Mouse (Mus musculus): ENCODE measurements at regions not wholly inside any gene's neighbourhood (a gene's known extent, or its start where the extent isn't known, plus 50 kb on each side); places are given as distances from the start of the nearest gene placed in this dataset.
A peak's percentile ranks its signal among the peaks of the same experiment; 100 is the strongest.

GRCm38 (mm10) chr9:67134378-67134777 lies 85.2 kb upstream of the Tpm1 start:
- ATAC-seq (no peak), DNase-seq (ENCODE audit: low spot score) (no peak)
- Histone ChIP-seq H3K4me2 (ENCODE audit: low read depth, low read length) (no peak overlapping the region), H3K9me3 (ENCODE audit: low read length) (no peaks in the 10 kb centered on the region), H3K27me3 (ENCODE audit: insufficient read depth, low read length) (no peaks in the 10 kb centered on the region), H3K4me1 (ENCODE audit: insufficient read depth, low read length) (peaks cover 15% of the 10 kb centered on the region; the same call in 1 of the 2 replicates), H3K4me3 (ENCODE audit: low read length) (no peak overlapping the region), H3K27ac (no peak overlapping the region), H3K9ac (replicated peaks; ENCODE audit: low read length) (no peak overlapping the region), H3K36me3 (ENCODE audit: insufficient read depth, low read length) (no peaks in the 10 kb centered on the region)
- 78% methylated on average over 6 of the region's 6 CpGs for WGBS
- peak; percentile 21 for TF ChIP-seq CTCF (IDR thresholded peaks at IDR 0.05; ENCODE audit: low read depth)

GRCm38 (mm10) chr9:67132370-67132769 lies 83.2 kb upstream of the Tpm1 start:
- no peak overlapping the region for H3K4me2 ChIP-seq (ENCODE audit: low read depth, low read length)
- DNase-seq (ENCODE audit: low spot score) (no peak), ATAC-seq (no peak)
- peaks cover 12% of the 10 kb centered on the region; the same call in 1 of the 2 replicates for H3K4me1 ChIP-seq (ENCODE audit: insufficient read depth, low read length)
- 70% methylated on average over 5 of the region's 5 CpGs for WGBS
- no peak overlapping the region for H3K27ac ChIP-seq
- TF ChIP-seq CTCF (IDR thresholded peaks at IDR 0.05; ENCODE audit: low read depth), result no peak
- H3K4me3 ChIP-seq (ENCODE audit: low read length), result no peak overlapping the region
- no peaks in the 10 kb centered on the region for H3K36me3 ChIP-seq (ENCODE audit: insufficient read depth, low read length)
- no peaks in the 10 kb centered on the region for H3K27me3 ChIP-seq (ENCODE audit: insufficient read depth, low read length)
- H3K9ac ChIP-seq (replicated peaks; ENCODE audit: low read length), result no peak overlapping the region
- H3K9me3 ChIP-seq (ENCODE audit: low read length), result no peaks in the 10 kb centered on the region

GRCm38 (mm10) chr9:67130730-67131440 lies 81.7 kb upstream of the Tpm1 start:
- Histone ChIP-seq H3K4me2 (ENCODE audit: low read depth, low read length) (no peak overlapping the region), H3K27me3 (ENCODE audit: insufficient read depth, low read length) (no peaks in the 10 kb centered on the region), H3K9ac (replicated peaks; ENCODE audit: low read length) (no peak overlapping the region), H3K4me3 (ENCODE audit: low read length) (no peak overlapping the region), H3K27ac (no peak overlapping the region), H3K36me3 (ENCODE audit: insufficient read depth, low read length) (no peaks in the 10 kb centered on the region), H3K9me3 (ENCODE audit: low read length) (no peaks in the 10 kb centered on the region), H3K4me1 (ENCODE audit: insufficient read depth, low read length) (0 out of 2 replicates have a peak, but pooled peaks cover 8% of the 10 kb centered on the region)
- TF ChIP-seq CTCF (IDR thresholded peaks at IDR 0.05; ENCODE audit: low read depth), result no peak
- 63% methylated on average over 8 of the region's 8 CpGs for WGBS
- DNase-seq (ENCODE audit: low spot score) (peak; percentile 4), ATAC-seq (no peak)

DNA sequence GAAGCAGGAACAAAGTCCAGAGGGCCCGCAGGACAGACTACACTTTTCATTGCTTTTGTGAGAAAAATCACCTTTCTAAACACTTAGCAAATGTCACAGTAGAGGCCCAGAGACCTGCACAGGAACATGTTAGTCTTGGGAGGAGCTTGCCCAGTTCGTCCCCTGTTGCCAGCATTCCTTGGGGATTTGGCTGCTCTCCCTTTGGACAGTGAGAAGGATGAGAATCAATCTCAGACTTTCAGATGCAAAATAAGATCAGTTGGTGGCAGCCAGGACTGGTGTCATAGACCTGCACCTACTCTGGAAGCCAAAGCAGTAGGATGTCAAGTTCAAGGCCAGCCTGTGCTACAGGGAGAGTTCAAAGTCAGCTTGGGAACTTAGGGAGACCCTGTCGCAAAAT lies 80.7 kb upstream of the Tpm1 start:
- no peaks in the 10 kb centered on the region for H3K36me3 ChIP-seq (ENCODE audit: insufficient read depth, low read length)
- ATAC-seq (no peak), DNase-seq (ENCODE audit: low spot score) (no peak)
- no peak overlapping the region for H3K4me3 ChIP-seq (ENCODE audit: low read length)
- no peaks in the 10 kb centered on the region for H3K9me3 ChIP-seq (ENCODE audit: low read length)
- no peak overlapping the region for H3K9ac ChIP-seq (replicated peaks; ENCODE audit: low read length)
- 0 out of 2 replicates have a peak, but pooled peaks cover 8% of the 10 kb centered on the region for H3K4me1 ChIP-seq (ENCODE audit: insufficient read depth, low read length)
- no peak overlapping the region for H3K27ac ChIP-seq
- TF ChIP-seq CTCF (IDR thresholded peaks at IDR 0.05; ENCODE audit: low read depth), result no peak
- 78% methylated on average over 3 of the region's 3 CpGs for WGBS
- no peak overlapping the region for H3K4me2 ChIP-seq (ENCODE audit: low read depth, low read length)
- no peaks in the 10 kb centered on the region for H3K27me3 ChIP-seq (ENCODE audit: insufficient read depth, low read length)

DNA sequence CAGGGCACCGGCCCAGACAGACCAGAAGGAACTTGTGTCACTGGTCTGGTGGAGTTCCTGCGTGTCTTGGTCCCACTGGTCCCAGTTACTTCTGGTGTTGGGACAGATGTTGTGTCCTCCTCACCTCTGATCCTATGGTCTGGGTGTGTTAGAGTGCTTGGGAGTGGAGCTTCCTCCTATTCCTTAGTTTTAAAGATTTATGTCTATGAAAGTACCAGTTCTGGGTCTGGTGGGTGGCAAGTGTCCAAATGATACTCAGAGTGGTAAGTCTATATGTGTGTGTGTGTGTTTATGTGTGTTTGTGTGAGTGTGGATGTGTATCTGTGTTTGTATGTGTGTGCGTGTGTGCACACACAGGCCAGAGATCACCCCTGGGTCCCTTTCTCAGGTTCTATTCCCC lies 79.9 kb upstream of the Tpm1 start:
- DNase-seq (ENCODE audit: low spot score), result no peak
- no peak for TF ChIP-seq CTCF (IDR thresholded peaks at IDR 0.05; ENCODE audit: low read depth)

DNA sequence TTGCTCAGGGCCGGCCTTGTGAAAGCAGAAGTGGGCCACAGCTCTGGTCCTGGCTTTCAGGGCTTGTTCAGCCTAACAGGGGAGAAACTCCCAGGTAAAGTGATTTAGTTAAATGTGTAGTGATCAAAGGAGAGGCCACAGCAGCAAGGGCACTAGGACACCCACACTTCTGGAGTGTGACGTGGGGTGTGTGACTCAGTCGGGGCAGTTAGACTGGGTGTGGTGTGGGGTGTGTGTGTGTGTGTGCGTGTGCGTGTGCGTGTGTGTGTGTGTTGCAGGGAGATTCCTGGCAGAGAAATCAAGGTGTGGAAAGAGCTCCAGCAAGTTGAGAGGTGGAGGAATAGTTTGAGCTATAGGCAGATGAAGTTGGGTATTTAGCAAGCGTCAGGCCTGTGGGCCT lies 72.5 kb upstream of the Tpm1 start:
- TF ChIP-seq CTCF (IDR thresholded peaks at IDR 0.05; ENCODE audit: low read depth), result no peak
- Histone ChIP-seq H3K9me3 (ENCODE audit: low read length) (no peaks in the 10 kb centered on the region), H3K4me2 (ENCODE audit: low read depth, low read length) (no peak overlapping the region), H3K4me3 (ENCODE audit: low read length) (no peak overlapping the region), H3K4me1 (ENCODE audit: insufficient read depth, low read length) (no peaks in the 10 kb centered on the region), H3K27ac (no peak overlapping the region), H3K27me3 (ENCODE audit: insufficient read depth, low read length) (no peaks in the 10 kb centered on the region), H3K9ac (replicated peaks; ENCODE audit: low read length) (no peak overlapping the region), H3K36me3 (ENCODE audit: insufficient read depth, low read length) (no peaks in the 10 kb centered on the region)
- ATAC-seq (no peak), DNase-seq (ENCODE audit: low spot score) (no peak)
- WGBS, result 95% methylated on average over 7 of the region's 7 CpGs

More for the DNA sequence above, 79.9 kb upstream of the Tpm1 start:
- ATAC-seq, result no peak
- Histone ChIP-seq H3K4me3 (ENCODE audit: low read length) (no peak overlapping the region), H3K27ac (no peak overlapping the region), H3K27me3 (ENCODE audit: insufficient read depth, low read length) (no peaks in the 10 kb centered on the region), H3K9me3 (ENCODE audit: low read length) (no peaks in the 10 kb centered on the region), H3K9ac (replicated peaks; ENCODE audit: low read length) (no peak overlapping the region), H3K4me1 (ENCODE audit: insufficient read depth, low read length) (0 out of 2 replicates have a peak, but pooled peaks cover 8% of the 10 kb centered on the region), H3K36me3 (ENCODE audit: insufficient read depth, low read length) (no peaks in the 10 kb centered on the region), H3K4me2 (ENCODE audit: low read depth, low read length) (no peak overlapping the region)
- 96% methylated on average over 3 of the region's 3 CpGs for WGBS

DNA sequence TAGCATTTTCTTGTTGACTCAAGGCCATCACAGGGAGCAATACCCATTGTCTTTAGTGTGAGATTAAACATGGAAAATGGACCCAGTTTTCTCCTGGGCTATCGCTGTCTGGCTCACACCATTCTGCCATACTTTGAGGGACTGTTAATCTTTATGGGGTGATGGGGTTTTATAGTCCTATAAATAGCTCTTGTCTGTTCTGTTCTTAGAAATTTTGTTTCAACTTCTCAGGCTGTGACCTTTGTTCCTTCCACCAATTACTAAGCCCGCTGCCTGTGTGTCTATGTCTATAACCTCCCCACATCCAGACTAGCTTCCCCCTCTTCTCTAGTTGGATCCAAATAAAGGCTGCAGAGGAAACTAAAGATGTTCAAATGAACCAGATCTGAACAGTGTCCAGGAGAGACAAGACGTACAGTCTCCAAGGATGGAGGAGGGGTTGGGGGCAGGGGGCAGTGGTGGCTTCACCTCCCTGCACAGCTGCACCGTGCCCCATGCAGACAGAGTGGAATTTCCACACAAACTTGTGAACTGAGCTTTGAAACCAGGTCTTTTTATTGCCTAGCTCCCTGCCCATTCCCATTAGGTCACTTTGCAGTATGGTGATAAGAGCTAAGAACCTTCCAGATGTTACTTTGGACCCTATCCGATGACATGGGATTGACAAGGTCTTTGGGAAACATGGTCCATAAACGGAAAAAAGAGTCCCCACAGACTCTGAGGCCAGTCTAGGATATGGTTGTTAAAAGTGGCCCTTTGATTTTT lies 69.9 kb upstream of the Tpm1 start:
- no peak for DNase-seq (ENCODE audit: low spot score)
- Histone ChIP-seq H3K4me1 (ENCODE audit: insufficient read depth, low read length) (no peaks in the 10 kb centered on the region), H3K27me3 (ENCODE audit: insufficient read depth, low read length) (no peaks in the 10 kb centered on the region), H3K9ac (replicated peaks; ENCODE audit: low read length) (no peak overlapping the region), H3K9me3 (ENCODE audit: low read length) (no peaks in the 10 kb centered on the region), H3K27ac (no peak overlapping the region), H3K36me3 (ENCODE audit: insufficient read depth, low read length) (no peaks in the 10 kb centered on the region), H3K4me2 (ENCODE audit: low read depth, low read length) (no peak overlapping the region), H3K4me3 (ENCODE audit: low read length) (no peak overlapping the region)
- TF ChIP-seq CTCF (IDR thresholded peaks at IDR 0.05; ENCODE audit: low read depth), result no peak
- no peak for ATAC-seq
- 77% methylated on average over 6 of the region's 6 CpGs for WGBS
